Mouse (Mus musculus): ENCODE measurements around the gene Vwa5b2.

The Vwa5b2 gene

DNA sequence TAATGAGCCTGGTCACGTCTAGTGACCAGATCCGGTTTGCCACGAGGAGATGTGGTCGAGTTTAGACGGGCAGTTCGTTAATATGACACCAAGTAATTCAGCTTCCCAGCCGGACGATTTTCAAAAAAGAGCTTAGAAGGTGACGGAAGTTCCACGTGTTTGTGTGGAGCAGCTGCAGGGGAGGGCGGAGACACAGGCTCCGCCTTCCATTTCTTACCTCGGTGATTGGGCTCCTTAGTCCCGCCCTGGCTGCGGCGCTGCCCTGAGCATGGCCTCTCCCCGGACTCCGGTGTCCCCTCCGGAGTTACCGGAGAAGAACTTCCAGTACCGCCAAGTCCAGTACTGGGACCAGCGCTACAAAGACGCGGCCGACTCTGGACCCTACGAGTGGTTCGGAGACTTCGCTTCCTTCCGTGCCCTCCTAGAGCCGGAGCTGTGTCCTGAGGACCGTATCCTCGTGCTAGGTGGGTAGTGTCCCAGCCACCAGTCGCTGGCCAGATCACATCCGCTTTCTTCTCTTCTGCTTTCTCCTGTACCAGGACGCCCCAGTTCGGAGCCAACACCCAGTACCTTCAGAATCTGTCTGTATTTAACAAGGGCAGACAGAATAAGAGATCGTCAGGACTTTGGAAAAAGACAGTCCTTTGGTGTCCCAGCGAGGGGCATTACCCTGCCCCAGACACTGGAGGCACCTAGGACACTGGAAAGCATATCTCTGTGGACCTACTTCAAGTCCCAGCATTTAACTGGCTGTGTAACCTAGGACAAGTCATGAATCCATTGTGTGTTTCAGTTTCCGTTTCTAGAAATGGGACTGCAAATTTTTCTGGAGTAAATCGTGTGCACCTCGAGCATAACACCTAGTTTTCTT lies 22.3 kb downstream of the Vwa5b2 start, which contains the start of the genes Eef1akmt4, Gm49333 and Alg3:
Gene Eef1akmt4, plus strand, starts transcription at position 237 of the 871 bp plus-strand sequence.
Gene Gm49333, plus strand, starts transcription at position 254 of the 871 bp plus-strand sequence.
Gene Alg3, minus strand, starts transcription at position 379 of the 871 bp plus-strand sequence.
- DNase-seq: peak; percentile 80 to 84

DNA sequence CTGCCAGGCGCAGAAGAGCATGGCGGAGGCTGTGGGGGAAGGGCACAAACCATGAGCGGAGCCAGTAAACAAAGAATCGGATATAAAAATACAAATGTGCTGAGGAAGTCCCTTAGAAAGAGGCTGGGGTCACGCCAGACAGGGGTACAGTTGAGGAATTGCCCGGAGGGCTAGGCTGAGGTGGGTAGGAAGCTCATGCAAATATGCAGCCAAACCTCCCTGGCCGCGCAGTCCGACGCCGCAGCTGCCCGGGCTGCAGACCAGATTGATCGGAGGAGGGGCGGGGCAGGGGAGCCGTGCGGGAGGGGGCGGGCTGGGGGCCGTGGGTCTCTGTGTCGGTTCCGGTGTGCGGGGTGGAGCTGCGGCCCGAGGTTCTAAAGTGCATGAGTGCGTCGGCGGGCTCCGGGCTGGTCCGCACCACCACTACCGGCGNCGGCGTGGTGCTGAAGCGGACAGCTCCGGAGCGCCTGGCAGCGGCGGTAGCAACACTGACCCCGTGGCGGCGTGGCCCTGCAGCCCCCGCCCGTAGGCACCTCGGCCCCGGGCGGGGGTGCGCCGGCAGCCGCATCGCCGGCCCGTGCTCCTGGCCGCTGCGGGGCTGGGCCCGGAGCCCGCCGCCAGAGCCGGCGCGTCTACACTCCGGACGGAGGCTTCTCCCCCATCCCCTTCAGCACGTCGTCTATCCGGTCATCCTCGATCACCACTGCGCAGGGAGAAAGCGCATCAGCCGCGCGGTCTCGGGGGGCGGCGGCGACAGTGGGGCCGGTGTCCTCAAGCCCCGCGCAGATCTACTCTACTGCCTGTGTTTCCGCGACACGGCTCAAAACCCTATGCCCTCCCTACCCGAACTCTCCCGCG lies 30.5 kb downstream of the Vwa5b2 start:
- DNase-seq: peak; percentile 48 to 49

DNA sequence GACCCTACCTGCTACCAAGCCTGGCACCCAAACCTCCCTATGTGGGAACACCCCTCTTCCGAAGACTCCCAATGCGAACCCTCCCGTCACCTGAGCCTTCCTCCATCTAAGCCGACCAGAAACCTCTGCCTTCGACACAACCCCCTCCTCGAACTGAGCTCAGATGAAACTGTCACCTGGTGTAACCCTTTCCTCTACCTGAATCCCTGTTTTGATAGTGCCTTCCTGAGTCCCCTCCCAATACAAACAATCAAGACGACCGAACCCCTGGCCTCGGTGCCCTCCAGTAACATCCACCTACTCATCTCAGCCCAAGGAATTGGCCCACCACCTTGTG lies 31.1 kb downstream of the Vwa5b2 start:
- DNase-seq: no peak

DNA sequence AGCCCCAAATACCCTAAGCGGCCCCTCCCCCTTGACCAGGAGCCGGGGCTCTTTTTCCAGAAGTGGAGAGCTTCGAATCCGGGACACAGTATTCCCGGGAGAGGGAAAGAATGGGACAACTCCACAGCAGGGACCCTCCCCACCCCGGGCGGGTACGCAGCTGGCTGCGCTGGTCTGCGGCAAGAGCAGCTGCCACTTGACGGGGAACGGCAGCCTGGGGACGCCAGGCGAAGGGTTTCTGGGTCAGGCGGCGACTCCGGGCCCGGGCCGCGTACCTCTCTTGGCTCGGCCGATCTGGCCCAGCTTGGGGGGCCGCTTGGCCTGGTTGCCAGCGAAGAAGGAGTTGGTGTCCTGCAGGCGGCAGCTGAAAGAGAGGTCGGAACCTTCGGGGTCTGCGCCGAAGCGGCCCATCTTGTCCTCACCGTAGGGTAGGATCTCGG lies 31.5 kb downstream of the Vwa5b2 start:
- no peak for DNase-seq

DNA sequence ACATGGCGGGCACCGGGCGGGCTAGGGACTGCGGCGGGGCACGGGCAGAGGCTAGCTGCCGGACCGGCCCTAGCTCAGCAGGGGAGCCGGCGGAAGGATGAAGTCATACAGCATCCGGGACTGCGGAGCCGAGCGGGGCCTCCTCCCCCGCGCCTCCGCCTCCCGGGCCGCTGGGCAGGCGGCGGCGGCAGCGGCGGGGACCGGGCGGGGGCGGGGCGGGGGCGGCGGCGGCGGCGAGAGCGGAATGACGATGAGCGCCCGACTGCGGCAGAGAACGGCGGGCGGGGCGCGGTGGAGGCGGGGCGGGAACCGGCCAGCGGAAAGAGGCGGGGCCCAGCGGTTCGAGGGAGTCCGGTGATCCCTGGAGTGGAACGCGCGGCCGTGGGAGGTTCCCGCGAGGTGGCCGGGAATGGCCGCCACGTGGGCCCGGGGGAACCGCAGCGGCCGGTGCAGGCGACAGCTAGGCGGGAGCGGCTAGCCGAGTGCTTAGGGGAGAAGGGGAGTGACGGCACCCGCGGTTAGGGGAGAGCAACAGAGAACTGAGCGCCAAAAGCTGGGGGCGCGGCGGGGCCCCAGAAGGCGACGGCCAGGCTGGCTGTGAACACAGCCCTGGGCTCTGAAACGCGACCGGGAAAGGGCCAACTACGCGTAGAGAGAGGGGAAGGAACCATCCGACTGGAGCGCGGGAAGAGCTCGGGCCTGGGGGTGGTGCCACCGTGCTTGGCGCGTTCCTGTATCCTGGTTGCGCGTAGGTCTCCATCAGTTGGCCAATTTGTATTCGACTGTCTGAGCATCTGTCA lies 32.1 kb downstream of the Vwa5b2 start, which contains the start of gene Camk2n2:
Gene Camk2n2, minus strand, starts transcription at position 97 of the 800 bp plus-strand sequence.
- DNase-seq: peak; percentile 86 to 92

DNA sequence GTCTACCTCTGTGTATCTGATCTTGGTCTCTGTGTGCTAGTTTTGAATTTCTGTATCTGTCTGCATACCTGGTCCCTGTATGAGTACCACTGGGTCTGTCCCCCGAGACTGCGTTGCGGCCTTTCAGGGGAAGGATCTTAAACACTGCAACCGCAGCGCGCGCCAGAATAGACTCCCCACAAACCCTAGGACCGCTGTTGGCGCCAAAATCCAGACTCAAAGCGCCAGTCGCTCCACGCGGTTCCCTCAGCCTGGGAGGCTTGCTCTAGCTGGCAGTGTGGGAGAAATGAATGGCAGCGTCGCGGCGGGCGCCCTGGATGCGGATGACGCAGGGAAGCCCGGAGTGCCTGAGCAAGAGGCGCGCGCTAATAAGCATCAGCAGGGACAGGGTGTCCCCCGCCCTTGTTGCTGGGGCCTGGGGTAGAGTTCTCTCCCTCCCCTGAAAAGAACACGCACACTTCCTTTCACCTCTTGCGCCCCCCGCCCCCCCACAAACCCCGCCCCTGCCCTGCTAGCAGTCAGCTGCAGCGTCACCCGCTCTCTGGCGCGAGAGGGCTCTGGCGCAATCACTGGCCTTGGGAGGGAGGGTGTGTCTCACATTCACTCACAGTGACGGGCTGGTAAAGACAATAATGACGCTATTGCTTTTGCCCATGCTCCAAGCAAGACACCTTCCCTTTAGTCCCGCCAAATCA lies 32.9 kb downstream of the Vwa5b2 start:
- DNase-seq: peak; percentile 76 to 82

DNA sequence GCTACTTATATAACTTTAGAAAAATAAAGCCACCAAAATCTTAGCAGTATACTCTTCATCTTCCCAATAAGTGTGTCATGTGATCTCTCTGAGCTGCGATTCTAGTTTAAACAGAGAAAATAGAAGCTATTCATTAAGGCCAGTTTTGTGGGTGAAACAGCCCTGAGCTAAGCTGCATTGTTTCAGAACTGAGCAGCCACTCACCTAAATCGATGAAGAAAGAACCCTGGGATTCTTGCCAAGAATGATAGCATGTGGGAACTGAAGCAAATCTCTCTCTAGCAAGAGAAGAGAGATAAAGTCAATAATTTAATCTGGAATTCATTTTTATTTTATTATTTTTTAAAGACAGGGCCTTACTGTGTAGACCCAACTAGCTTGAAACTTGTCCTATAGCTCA lies 33.9 kb downstream of the Vwa5b2 start:
- no peak for DNase-seq

DNA sequence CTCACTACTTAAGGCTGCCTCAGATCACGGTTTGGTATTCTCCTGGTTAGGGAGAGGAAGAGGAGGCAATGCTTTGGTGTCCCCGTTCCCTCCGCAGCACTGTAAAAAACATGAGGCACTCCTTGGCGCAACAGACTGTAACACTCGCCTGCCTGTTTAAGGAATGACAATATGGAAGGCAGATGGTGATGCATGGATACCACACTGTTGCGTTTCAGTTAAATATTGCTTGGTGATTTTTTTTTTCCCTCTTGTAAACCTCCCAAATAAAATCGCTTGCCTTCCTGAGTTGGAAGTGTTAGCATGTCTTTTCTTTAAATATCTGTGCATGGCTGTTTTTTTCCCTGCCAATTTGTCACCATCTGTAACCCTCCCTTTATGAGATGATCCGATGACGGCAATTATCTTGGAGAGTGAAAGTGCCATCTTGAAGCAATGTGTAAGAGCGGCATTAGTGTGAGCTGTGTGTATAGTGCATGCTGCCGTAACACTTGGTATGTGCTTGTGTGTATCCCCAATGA lies 39.7 kb downstream of the Vwa5b2 start:
- DNase-seq: no peak

DNA sequence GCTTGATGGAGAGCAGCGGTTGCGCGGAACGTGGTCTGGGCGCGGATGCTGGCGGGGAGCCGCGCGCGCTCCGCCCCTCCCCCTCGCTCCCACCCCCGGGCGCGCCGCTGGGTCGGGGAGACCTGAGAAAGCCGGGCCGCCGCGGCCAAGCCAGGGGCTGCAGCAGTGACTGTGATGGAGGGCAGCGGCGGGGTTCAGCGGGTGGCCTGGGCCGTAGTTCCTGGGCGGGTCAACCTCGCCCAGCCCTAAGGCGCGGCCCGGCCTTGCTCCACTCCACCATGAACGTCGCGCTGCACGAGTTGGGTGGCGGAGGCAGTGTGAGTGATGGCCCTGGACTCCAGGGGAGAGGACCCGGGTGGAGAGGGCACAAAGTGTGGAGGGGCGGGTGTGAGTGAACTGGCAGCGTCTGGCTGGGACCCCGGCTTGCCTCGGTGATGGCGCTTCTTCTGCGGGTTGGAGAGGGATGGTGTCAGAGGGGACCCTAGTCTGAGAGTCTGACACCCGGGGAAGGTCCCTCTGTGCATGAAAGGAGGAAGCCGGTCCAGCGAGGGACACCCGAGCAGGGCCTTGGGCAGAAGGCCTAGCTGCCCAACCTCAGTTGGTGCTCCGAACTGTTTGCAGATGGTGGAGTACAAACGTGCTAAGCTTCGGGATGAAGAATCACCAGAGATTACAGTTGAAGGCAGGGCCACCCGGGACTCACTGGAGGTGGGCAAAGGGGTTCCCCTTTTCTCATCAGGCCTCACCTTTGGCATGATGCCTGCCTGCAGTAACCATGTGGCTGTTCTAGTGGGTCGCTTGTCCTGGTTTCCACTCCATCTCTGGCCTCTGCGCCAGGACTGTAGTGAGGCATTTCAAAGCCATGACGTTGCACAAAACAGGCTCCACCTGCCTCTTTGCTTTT lies 40.7 kb downstream of the Vwa5b2 start, which contains the start of gene Ece2:
Gene Ece2, plus strand, starts transcription at position 98 of the 904 bp plus-strand sequence.
- DNase-seq: peak; percentile 74 to 79

DNA sequence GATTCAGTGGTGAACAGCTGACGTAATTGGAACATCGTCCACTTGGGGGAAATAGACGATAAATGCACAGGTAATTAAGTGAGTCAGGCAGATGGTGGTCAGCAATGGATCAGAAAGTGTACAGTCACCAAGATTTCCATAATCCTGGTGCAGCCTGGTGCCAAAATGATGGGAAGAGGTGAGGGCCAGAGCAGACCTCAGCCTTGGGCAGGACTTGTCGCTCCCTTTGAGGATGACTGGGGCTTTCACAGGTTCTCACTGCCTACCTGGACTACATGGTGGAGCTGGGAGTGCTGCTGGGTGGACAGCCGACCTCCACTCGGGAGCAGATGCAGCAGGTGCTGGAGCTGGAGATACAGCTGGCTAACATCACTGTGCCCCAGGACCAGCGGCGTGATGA lies 48.1 kb downstream of the Vwa5b2 start:
- no peak for DNase-seq

DNA sequence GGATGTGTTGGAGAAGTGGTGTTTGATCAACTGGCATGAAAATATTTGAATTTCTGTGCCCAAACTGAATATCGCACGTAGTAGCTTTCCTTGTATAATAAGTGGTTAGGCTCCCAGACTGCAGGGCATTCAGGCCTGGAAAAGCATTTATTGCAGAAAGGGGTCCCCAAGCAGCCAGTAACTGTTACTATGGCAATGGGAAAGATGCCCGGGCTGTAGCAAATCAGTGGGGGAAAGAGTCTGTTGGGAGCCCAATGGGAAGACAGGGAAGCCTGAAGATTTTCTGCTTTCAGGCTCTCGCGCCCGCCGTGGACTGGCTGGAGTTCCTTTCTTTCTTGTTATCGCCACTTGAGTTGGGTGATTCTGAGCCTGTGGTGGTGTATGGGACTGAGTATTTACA lies 49.1 kb downstream of the Vwa5b2 start:
- peak in 1 of 2 experiments; percentile 18 for DNase-seq

DNA sequence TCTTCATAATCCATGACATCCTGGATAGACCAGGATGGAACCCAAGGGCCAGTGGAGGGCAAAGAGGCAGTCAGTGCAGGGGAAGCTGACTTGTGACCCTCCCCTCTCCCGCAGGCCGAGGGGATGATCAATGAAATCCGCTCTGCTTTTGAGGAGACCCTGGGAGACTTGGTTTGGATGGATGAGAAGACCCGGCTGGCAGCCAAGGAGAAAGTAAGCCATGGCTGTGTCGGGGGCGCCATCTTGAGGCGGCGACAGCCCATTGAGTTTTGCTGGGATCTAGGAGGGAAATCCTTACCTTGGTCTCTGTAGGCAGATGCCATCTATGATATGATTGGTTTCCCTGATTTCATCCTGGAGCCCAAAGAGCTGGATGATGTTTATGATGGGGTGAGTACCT lies 52.9 kb downstream of the Vwa5b2 start:
- DNase-seq: peak; percentile 82 to 91

DNA sequence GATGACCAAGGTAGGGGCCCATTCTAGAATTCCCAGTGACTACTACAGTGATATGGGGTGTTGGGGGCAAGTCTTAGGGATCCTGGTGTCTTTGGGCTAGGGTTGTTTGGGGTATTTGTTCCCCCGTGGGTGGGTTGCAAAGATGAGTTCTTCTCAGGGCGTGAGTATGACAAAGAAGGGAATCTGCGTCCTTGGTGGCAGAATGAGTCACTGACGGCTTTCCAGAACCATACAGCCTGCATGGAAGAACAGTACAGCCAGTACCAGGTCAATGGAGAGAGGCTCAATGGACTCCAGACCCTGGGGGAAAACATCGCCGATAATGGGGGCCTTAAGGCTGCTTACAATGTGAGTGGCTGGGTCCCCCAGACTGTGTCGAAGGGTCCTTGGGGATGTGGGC lies 54.6 kb downstream of the Vwa5b2 start:
- no peak for DNase-seq

DNA sequence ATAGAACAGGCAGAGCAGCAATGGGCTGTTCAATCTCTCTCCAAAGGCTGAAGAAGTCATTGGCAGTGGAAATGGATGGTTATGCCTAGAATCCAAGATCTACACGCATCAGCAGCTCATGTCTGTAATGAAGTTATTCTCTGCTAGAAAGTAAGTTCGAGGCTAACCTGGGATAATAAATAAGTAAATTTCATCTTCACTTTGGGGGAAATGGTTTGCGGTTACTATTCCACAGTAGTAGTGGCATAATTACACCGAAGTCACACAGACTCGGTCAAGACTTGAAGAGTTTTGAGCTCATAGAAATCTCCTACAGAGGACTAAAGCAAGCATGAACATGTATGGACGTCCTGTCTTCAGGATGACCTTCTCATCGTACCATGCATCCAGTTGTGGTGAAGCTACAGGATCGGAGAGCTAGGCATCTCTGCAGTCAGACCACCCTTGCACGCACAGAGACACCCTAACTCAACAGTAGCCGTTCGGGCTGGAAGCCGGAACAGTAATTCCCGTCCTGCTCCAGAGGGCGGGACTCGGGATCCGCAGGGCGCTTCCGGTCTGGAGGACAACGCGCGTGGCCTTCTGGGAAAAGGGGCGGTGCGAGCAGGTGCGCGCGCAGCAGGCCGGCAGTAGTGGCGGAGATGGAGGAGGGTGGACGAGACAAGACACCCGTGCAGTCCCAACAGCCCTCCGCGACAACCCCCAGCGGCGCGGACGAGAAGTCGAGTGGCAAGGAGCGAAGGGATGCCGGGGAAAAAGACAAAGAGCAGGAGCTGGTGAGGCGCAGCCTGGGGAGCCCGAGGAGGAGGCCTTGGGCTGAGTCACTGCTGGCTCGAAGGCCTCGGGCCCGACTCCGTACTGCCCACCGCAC lies 62.0 kb downstream of the Vwa5b2 start, which contains the start of gene Psmd2:
Gene Psmd2, plus strand, starts transcription at position 577 of the 871 bp plus-strand sequence.
- peak; percentile 99 for DNase-seq

DNA sequence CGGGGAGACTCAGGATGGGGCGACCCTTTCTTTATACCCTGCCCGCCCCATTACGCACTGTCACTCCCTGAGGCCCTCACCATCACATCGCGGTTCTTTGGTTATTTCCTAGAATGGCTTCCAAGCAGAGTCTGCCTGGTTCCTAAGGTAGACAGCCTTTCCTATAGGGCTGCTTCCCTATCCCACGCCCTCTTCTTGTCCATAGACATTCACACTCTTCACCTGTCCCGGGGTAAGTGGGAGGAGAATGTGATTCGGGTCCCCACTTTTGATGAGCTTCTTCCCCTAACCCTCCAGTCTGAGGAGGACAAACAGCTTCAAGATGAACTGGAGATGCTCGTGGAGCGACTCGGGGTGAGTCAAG lies 62.7 kb downstream of the Vwa5b2 start:
- DNase-seq: no peak

DNA sequence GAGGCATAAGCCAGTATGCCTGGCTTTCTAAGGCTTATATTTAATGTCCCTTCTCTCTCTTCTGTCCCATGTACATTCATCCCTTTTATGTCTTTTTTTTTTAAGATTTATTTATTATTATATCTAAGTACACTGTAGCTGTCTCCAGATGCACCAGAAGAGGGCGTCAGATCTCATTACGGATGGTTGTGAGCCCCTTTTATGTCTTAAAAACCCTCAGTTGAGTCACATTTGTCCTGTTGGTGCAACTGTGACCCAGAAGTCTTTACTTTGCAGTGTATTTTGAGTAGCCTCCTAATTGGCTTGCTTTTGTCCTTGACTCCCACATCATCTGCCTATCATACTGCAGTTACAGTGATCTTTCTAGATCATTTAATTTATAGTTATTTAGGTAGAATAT lies 64.0 kb downstream of the Vwa5b2 start:
- DNase-seq: no peak
